Mouse (Mus musculus) forebrain, embryonic 11.5 days (tissue): ENCODE data around the gene Ccdc85c. TPM values are rescaled to one million over a fixed set of nuclear protein-coding genes. Genes with fewer than 3 reads are reported as not detected.

Experiments
- ATAC-seq: fragments of 200-750 bp; cut with Nextera tagmentation; replicated peaks from 2 replicates; pipeline ENCODE4 v1.8.0; 2017; ENCODE audit warnings: moderate TSS enrichment; ENCODE audit not compliant: low FRiP score
- DNase-seq: peaks from one replicate; pipeline ENCODE4 v3.0.0-alpha.2; 2017; ENCODE audit warnings: low spot score
- H3K27ac ChIP-seq: fragments of 300-500 bp; sonication (generic); 2 replicates; pipeline ENCODE4 v1.5.1; 2014; ENCODE audit warnings: low read depth, low read length
- H3K27me3 ChIP-seq: fragments of 300-500 bp; sonication (generic); 2 replicates; pipeline ENCODE4 v1.6.1; 2014; ENCODE audit warnings: mild to moderate bottlenecking, low read length, mixed read lengths; ENCODE audit not compliant: control insufficient read depth, insufficient read depth
- H3K36me3 ChIP-seq: fragments of 300-500 bp; sonication (generic); 2 replicates; pipeline ENCODE4 v1.6.1; 2014; ENCODE audit warnings: mild to moderate bottlenecking, low read length, moderate library complexity, mixed read lengths; ENCODE audit not compliant: control insufficient read depth, insufficient read depth
- H3K4me1 ChIP-seq: fragments of 300-500 bp; sonication (generic); replicated peaks from 2 replicates; pipeline ENCODE4 v1.6.1; 2014; ENCODE audit warnings: low read length, mixed read lengths; ENCODE audit not compliant: control insufficient read depth, insufficient read depth
- H3K4me2 ChIP-seq: fragments of 300-500 bp; sonication (generic); 2 replicates; pipeline ENCODE4 v1.6.1; 2014; ENCODE audit warnings: low read depth, mild to moderate bottlenecking, low read length, moderate library complexity, mixed read lengths; ENCODE audit not compliant: severe bottlenecking
- H3K4me3 ChIP-seq: fragments of 300-500 bp; sonication (generic); 2 replicates; pipeline ENCODE4 v1.5.1; 2014; ENCODE audit warnings: low read depth, low read length
- H3K9ac ChIP-seq: fragments of 300-500 bp; sonication (generic); 2 replicates; pipeline ENCODE4 v1.6.1; 2014; ENCODE audit warnings: low read length
- H3K9me3 ChIP-seq: fragments of 300-500 bp; sonication (generic); 2 replicates; pipeline ENCODE4 v1.6.1; 2016; ENCODE audit warnings: low read length, mixed read lengths; ENCODE audit not compliant: control insufficient read depth
- WGBS: fragments of 180-500 bp; shearing (Covaris S2); extraction: QIAGEN DNeasy Blood & Tissue Kit; methylation state at CpG from one replicate; pipeline ENCODE4 v1.1.7; 2014; 5-methylcytosine and 5-hydroxymethylcytosine counted together
- polyA plus RNA-seq: library from polyadenylated mRNA; unstranded; fragments of >200 nt; fragmentation: Nextera tagmentation; extraction: Ambion mirVana; gene quantifications from 2 replicates; pipeline ENCODE4 v1.2.1, GENCODE M21; 2014

The Ccdc85c gene
- polyA plus RNA-seq, 1 experiment from 2014 or later: 18.8 TPM

- Histone ChIP-seq H3K4me2 (peak within 1 kb of the TSS; percentile 90), H3K9ac (peak within 1 kb of the TSS; percentile 94), H3K4me3 (peak within 1 kb of the TSS; percentile 98), H3K9me3 (no peaks in the 10 kb centered on the region), H3K4me1 (peaks cover 11% of the 10 kb centered on the region), H3K27ac (peak within 1 kb of the TSS; percentile 53), H3K36me3 (no peaks in the 10 kb centered on the region; the same call in 1 of the 2 replicates), H3K27me3 (no peaks in the 10 kb centered on the region)
- WGBS: under 1% methylated on average over 76 of the region's 82 CpGs
- peak; percentile 98 for ATAC-seq
- peak; percentile 99 for DNase-seq
These were observed 95.6 kb downstream of the Ccdc85c start, which contains the start of gene Ccnk for GRCm38 (mm10) chr12:108179321-108180266. Gene Ccnk (plus strand): TSS chr12:108179579.

- H3K27ac ChIP-seq: peak within 1 kb of the TSS; percentile 53
- ATAC-seq (no peak), DNase-seq (no peak)
- peak within 1 kb of the TSS; percentile 94 for H3K9ac ChIP-seq
- H3K4me3 ChIP-seq: peak within 1 kb of the TSS; percentile 98
- H3K27me3 ChIP-seq: no peaks in the 10 kb centered on the region
- H3K36me3 ChIP-seq: no peaks in the 10 kb centered on the region; the same call in 1 of the 2 replicates
- peaks cover 11% of the 10 kb centered on the region for H3K4me1 ChIP-seq
- H3K4me2 ChIP-seq: peak within 1 kb of the TSS; percentile 90
- 0% methylated on average over 9 of the region's 9 CpGs for WGBS
- no peaks in the 10 kb centered on the region for H3K9me3 ChIP-seq
These were observed 96.1 kb downstream of the Ccdc85c start, which contains the start of gene Setd3 for GRCm38 (mm10) chr12:108179246-108179320. Gene Setd3 (minus strand): TSS chr12:108179314.

DNA sequence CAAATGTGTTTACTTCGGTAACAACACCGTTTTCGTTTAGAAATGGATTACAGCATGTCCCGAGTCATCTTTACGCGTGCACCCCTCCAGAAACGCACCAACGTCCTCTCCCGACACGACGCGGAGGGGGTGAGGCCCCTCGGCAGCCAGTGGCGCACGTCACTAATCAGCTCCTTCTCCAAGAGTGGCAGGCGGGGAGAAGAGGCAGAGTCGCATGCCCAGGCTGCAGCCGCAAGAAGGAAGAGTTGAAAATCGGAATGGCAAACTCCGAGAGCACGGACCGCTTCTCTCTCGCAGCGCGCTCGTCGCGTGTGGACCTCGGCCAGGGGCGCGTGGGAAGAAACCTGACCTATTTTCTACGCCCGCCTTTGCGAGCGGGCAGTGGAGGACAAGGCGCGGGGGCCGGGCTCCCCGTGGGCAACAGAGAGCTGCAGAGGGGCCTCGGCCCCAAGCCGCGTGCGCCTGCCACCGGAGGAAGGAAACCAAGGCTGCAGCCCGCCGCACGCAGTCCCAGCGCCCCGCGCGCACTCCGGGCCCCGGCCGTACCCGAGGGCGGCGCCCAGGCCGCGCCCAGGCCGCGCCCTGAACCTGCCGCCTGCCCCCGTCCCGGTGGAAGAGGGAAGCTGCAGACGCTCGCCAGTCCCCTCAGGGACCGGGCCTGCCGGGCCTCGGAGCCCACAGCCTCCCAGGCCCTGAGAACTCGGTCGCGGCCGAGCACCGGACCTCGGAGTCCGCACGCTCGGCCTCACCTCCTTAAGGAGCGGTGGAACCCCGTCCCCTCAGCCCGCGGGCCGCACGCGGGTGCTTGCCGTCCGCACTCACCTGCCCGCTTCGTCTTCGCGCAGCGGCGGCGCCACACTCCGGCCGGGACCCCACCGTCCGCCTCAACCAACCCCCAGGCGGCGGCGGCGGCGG, 96.6 kb downstream of the Ccdc85c start:
- WGBS: under 1% methylated on average over 99 of the region's 103 CpGs
- DNase-seq (peak; percentile 77), ATAC-seq (peak; percentile 51)
- peaks cover 11% of the 10 kb centered on the region for H3K4me1 ChIP-seq
- no peaks in the 10 kb centered on the region for H3K9me3 ChIP-seq
- no peaks in the 10 kb centered on the region; the same call in 1 of the 2 replicates for H3K36me3 ChIP-seq
- H3K4me2 ChIP-seq: peak overlapping the region; percentile 85
- H3K27me3 ChIP-seq: no peaks in the 10 kb centered on the region
- H3K4me3 ChIP-seq: peak overlapping the region; percentile 98
- H3K27ac ChIP-seq: peak overlapping the region; percentile 53
- H3K9ac ChIP-seq: peak overlapping the region; percentile 94

GRCm38 (mm10) chr12:108176366-108176765, 98.9 kb downstream of the Ccdc85c start:
- 81% methylated on average over 3 of the region's 3 CpGs for WGBS
- no peak overlapping the region for H3K9ac ChIP-seq
- no peak overlapping the region for H3K4me2 ChIP-seq
- no peak overlapping the region for H3K4me3 ChIP-seq
- H3K4me1 ChIP-seq: peaks cover 11% of the 10 kb centered on the region
- no peaks in the 10 kb centered on the region for H3K36me3 ChIP-seq
- H3K9me3 ChIP-seq: no peaks in the 10 kb centered on the region
- DNase-seq: no peak
- no peak overlapping the region for H3K27ac ChIP-seq
- no peaks in the 10 kb centered on the region for H3K27me3 ChIP-seq
- no peak for ATAC-seq

GRCm38 (mm10) chr12:108174606-108175505, 100.4 kb downstream of the Ccdc85c start:
- 84% methylated on average over 8 of the region's 8 CpGs for WGBS
- Histone ChIP-seq H3K9ac (no peak overlapping the region), H3K27ac (no peak overlapping the region), H3K4me2 (no peak overlapping the region), H3K4me3 (no peak overlapping the region), H3K9me3 (no peaks in the 10 kb centered on the region), H3K27me3 (no peaks in the 10 kb centered on the region), H3K36me3 (no peaks in the 10 kb centered on the region), H3K4me1 (peaks cover 7% of the 10 kb centered on the region; the same call in 1 of the 2 replicates)
- ATAC-seq (no peak), DNase-seq (no peak)

DNA sequence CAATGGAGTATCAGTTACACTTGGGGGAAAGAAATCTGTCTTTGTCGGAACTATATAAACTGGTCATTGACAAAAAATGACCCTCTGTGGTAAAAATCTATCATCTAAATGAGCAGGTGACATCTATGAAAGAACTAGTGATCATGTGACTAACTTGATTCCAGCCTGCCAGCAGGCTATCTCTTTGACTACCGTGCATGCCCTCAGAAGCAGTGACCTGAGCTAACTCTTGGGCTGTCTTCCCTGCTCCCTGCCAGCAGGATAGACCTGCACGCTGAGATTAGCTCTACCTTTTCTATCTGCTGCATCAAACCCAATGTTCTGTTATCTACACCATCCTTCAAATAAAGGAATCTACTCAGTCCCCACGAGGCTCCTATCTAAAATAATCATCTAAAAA, 102.6 kb downstream of the Ccdc85c start:
- H3K27me3 ChIP-seq: no peaks in the 10 kb centered on the region

DNA sequence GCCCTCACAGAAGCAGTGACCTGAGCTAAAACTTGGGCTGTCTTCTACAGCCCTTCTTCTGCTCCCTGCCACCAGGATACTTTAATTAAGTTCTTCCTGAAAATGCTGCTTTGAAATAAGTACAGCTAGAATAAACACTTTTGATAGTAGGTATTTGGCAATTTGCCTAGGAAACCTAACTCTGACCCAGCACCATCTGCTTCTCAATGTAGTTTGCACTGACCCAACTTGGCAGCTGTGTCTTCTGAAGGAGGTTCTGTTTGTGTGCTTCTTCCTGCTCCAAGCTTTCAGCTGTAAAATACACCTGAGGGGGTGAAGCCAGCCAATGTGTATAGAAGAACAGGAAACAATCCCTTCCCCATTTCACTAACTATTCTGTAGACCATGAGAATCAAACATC, 103.9 kb downstream of the Ccdc85c start:
- no peak overlapping the region for H3K9ac ChIP-seq
- DNase-seq: no peak
- H3K36me3 ChIP-seq: no peaks in the 10 kb centered on the region
- H3K4me2 ChIP-seq: no peak overlapping the region
- H3K4me1 ChIP-seq: no peaks in the 10 kb centered on the region
- no peak overlapping the region for H3K4me3 ChIP-seq
- H3K27me3 ChIP-seq: no peaks in the 10 kb centered on the region
- H3K27ac ChIP-seq: no peak overlapping the region
- ATAC-seq: no peak
- no peaks in the 10 kb centered on the region for H3K9me3 ChIP-seq

More for the DNA sequence above, 102.6 kb downstream of the Ccdc85c start:
- no peaks in the 10 kb centered on the region for H3K9me3 ChIP-seq
- no peak overlapping the region for H3K4me3 ChIP-seq
- no peak overlapping the region for H3K27ac ChIP-seq
- H3K9ac ChIP-seq: no peak overlapping the region
- H3K4me2 ChIP-seq: no peak overlapping the region
- no peak for ATAC-seq
- WGBS: 72% methylated on average over 4 of the region's 4 CpGs
- H3K4me1 ChIP-seq: peaks cover 2% of the 10 kb centered on the region; the same call in 1 of the 2 replicates
- H3K36me3 ChIP-seq: no peaks in the 10 kb centered on the region
- no peak for DNase-seq

- H3K4me3 ChIP-seq: no peak overlapping the region
- no peak overlapping the region for H3K9ac ChIP-seq
- H3K36me3 ChIP-seq: no peaks in the 10 kb centered on the region
- 88% methylated on average over 3 of the region's 3 CpGs for WGBS
- no peaks in the 10 kb centered on the region for H3K4me1 ChIP-seq
- ATAC-seq (no peak), DNase-seq (no peak)
- no peak overlapping the region for H3K4me2 ChIP-seq
- no peaks in the 10 kb centered on the region for H3K9me3 ChIP-seq
- no peak overlapping the region for H3K27ac ChIP-seq
- no peaks in the 10 kb centered on the region for H3K27me3 ChIP-seq
These were observed 104.8 kb downstream of the Ccdc85c start for GRCm38 (mm10) chr12:108170467-108170866.
